Mouse (Mus musculus) midbrain, embryonic 12.5 days (tissue): Measurements from ENCODE around the gene Rab30. TPM values are rescaled to one million over a fixed set of nuclear protein-coding genes. Genes with fewer than 3 reads are reported as not detected.

Experiments used
- ATAC-seq: fragments of 200-750 bp; cut with Nextera tagmentation; 2 replicates; pipeline ENCODE4 v1.8.0; 2017; ENCODE audit warnings: low read depth, moderate TSS enrichment, moderate library complexity; ENCODE audit not compliant: low FRiP score
- H3K27ac ChIP-seq: fragments of 300-500 bp; sonication (generic); replicated peaks from 2 replicates; pipeline ENCODE4 v1.5.1; 2016; ENCODE audit warnings: mild to moderate bottlenecking
- H3K27me3 ChIP-seq: fragments of 300-500 bp; sonication (generic); 2 replicates; pipeline ENCODE4 v1.6.1; 2016; ENCODE audit warnings: mild to moderate bottlenecking
- H3K36me3 ChIP-seq: fragments of 300-500 bp; sonication (generic); 2 replicates; pipeline ENCODE4 v1.6.1; 2016
- H3K4me1 ChIP-seq: fragments of 300-500 bp; sonication (generic); 2 replicates; pipeline ENCODE4 v1.6.1; 2016
- H3K4me2 ChIP-seq: fragments of 300-500 bp; sonication (generic); replicated peaks from 2 replicates; pipeline ENCODE4 v1.6.1; 2016; ENCODE audit warnings: mild to moderate bottlenecking, moderate library complexity
- H3K4me3 ChIP-seq: fragments of 300-500 bp; sonication (generic); 2 replicates; pipeline ENCODE4 v1.5.1; 2016; ENCODE audit warnings: mild to moderate bottlenecking
- H3K9ac ChIP-seq: fragments of 300-500 bp; sonication (generic); replicated peaks from 2 replicates; pipeline ENCODE4 v1.6.1; 2016; ENCODE audit warnings: mild to moderate bottlenecking, moderate library complexity
- H3K9me3 ChIP-seq: fragments of 300-500 bp; sonication (generic); 2 replicates; pipeline ENCODE4 v1.6.1; 2016; ENCODE audit warnings: mild to moderate bottlenecking
- WGBS: fragments of 180-500 bp; shearing (Covaris S2); methylation state at CpG from one replicate; pipeline ENCODE4 v1.1.7; 2016; 5-methylcytosine and 5-hydroxymethylcytosine counted together
- polyA plus RNA-seq: library from polyadenylated mRNA; unstranded; fragments of >200 nt; fragmentation: Nextera tagmentation; extraction: Ambion mirVana; gene quantifications from 2 replicates; pipeline ENCODE4 v1.2.1, GENCODE M21; 2016

Gene Rab30
- polyA plus RNA-seq, 1 experiment from 2014 or later = 19.8 TPM

DNA sequence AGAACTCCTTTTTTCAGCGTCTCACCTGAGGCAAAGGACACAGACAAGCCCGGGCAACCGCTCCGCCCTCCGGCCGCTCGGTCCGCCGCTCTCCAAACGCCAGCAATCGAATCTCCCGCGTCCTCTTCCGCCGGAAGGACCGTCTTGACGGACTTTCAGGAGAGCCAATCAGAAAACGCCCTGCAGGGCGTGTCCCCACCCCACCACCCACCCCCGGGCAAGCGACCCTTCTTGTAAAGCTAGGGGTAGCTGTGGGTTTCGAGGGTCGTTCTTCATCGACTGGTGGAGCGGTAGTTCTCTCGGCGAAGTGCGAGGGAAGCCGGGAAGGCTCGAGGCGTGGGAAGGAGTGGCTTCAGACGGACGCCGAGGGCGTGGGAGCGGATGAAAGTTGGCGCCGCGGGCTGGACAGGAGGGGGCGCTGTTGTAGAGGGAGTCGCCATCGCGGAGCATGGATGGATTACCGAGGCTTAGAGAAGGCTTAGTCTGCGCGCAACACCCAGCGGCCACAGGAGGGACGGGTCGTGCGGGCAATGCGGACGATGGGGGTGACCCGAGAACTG lies 132.8 kb downstream of the Rab30 start, which contains the start of the genes Ddias and Prcp:
Gene Ddias, minus strand, starts transcription at position 132 of the 560 bp plus-strand sequence.
Gene Prcp, plus strand, starts transcription at position 355 of the 560 bp plus-strand sequence.
- H3K4me2 ChIP-seq = peak within 1 kb of the TSS; percentile 70
- H3K4me3 ChIP-seq = peak within 1 kb of the TSS; percentile 58
- peaks cover 16% of the 10 kb centered on the region for H3K4me1 ChIP-seq
- no peaks in the 10 kb centered on the region for H3K36me3 ChIP-seq
- H3K9me3 ChIP-seq = no peaks in the 10 kb centered on the region
- H3K9ac ChIP-seq = peak within 1 kb of the TSS; percentile 75
- peak; percentile 91 for ATAC-seq
- WGBS = under 1% methylated on average over 53 of the region's 53 CpGs
- H3K27ac ChIP-seq = peak within 1 kb of the TSS; percentile 96
- H3K27me3 ChIP-seq = no peaks in the 10 kb centered on the region

DNA sequence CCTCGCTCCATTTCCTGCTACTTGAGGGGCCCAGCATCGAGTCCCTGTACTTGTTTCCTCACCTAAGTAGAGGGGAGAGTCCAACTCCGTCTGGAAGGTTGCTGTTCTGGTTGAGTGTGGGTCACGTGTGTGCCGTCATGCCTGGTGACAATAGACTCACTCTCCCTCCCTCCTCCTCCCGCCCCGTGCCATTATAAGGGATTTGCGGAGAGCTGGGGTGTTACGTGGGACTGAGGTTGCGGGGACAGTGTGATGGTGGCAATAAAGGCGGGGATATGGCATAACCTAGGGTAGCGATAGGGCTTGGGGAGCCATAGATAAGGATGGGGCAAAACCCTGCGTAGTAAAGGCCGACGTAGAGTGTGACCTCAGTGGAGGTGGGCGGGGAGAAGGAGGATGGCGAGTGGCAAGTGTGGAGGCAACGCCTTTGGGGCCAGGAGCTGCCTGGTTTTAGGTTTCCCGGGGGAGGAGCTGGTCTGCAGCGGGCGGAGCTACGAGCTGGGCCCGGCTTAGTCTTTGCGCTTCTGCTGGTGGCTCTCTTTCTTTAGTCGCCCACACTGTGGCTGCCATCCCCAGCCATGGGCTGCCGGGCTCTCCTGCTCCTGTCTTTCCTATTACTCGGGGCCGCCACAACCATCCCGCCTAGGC lies 133.5 kb downstream of the Rab30 start:
- no peaks in the 10 kb centered on the region for H3K27me3 ChIP-seq
- H3K9me3 ChIP-seq = no peaks in the 10 kb centered on the region
- peaks cover 16% of the 10 kb centered on the region for H3K4me1 ChIP-seq
- H3K4me2 ChIP-seq = peak overlapping the region; percentile 70
- peak; percentile 90 for ATAC-seq
- 1% methylated on average over 29 of the region's 29 CpGs for WGBS
- H3K9ac ChIP-seq = peak overlapping the region; percentile 75
- H3K36me3 ChIP-seq = no peaks in the 10 kb centered on the region
- peak overlapping the region; percentile 96 for H3K27ac ChIP-seq
- H3K4me3 ChIP-seq = peak overlapping the region; percentile 58

DNA sequence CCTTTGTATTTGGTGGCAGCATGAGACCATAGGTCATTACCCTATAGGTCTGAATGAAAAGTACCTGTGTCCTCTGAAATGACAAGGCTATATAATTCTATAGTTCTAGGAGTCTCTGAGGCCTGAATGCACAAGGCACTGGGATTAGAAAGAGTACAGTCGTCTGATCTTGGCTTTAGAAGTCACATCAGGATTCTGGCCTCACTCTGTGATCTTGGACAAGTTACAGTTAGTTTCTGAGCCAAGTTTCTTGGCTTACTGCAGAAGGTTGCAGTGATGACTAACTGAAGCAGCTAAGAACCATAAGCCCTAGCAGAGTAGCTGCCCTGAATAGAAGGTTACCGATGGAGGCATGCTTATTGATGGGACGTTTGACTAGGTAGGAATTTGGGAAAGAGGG lies 134.7 kb downstream of the Rab30 start:
- Histone ChIP-seq H3K4me3 (peak overlapping the region; percentile 58), H3K4me2 (peak overlapping the region; percentile 70), H3K4me1 (peaks cover 16% of the 10 kb centered on the region), H3K36me3 (no peaks in the 10 kb centered on the region), H3K27me3 (no peaks in the 10 kb centered on the region), H3K9ac (no peak overlapping the region), H3K27ac (no peak overlapping the region), H3K9me3 (no peaks in the 10 kb centered on the region)
- ATAC-seq = no peak
- 47% methylated on average over 3 of the region's 3 CpGs for WGBS

DNA sequence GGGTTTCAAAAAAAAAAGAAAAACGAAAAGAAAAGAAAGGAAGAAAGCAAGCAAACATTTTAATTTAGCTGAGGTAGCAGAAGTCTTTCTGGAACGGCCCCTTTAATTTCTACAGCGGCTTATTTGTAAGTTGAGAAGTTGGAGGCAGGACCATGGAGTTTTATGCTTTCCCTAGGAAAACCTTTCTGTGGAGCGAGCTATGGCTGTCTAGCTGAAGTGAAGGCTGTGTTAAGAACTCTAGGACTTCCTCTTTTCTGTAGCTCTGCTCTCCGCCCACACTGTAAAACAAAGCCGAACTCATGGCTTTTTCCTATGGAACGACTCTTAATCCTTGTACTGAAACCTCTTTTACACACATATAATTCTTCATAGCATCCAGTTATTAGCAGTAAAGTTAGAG lies 135.1 kb downstream of the Rab30 start:
- H3K4me2 ChIP-seq = peak overlapping the region; percentile 21
- H3K9ac ChIP-seq = peak overlapping the region; percentile 11; the same call in 1 of the 2 replicates
- no peaks in the 10 kb centered on the region for H3K27me3 ChIP-seq
- H3K36me3 ChIP-seq = no peaks in the 10 kb centered on the region
- H3K4me3 ChIP-seq = peak overlapping the region; percentile 13; the same call in 1 of the 2 replicates
- H3K9me3 ChIP-seq = no peaks in the 10 kb centered on the region
- peaks cover 16% of the 10 kb centered on the region for H3K4me1 ChIP-seq
- H3K27ac ChIP-seq = no peak overlapping the region
- ATAC-seq = no peak
- 55% methylated on average over 7 of the region's 7 CpGs for WGBS

DNA sequence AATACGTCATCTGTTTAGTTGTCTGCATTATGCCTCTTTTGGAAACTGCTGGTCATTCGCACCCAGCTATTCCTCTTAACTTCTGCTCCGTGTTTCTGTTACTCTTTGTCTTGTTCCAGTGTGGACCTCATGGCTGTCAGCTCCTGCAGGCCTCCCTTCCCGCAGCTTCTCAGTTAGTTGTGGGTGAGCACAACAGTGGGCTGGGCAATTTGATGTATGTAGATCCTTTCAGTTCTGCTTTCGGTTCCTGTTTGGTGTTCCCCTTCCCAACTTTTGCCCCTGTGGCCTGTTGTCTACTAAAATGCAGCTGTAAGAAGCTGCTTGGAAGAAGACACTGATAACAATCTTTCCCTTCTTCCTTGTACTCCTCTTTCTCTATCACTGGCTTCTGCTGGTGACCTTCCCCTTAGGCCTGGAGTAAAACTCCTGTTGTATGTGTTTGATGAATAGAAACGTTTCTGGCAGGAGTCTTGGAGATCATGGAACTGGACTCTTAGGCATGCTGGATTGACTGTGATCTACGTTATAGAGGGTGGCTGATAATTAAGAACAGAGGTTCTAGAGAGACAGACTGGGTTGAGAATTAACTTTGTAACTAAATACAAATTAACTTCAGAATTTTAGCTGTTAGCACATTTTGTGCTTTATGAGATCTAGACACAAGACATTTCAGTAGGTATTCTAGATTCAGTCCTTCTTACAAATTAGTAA lies 137.3 kb downstream of the Rab30 start:
- no peak overlapping the region for H3K9ac ChIP-seq
- no peak for ATAC-seq
- peaks cover 9% of the 10 kb centered on the region for H3K4me1 ChIP-seq
- no peak overlapping the region for H3K4me3 ChIP-seq
- H3K27ac ChIP-seq = no peak overlapping the region
- no peaks in the 10 kb centered on the region for H3K36me3 ChIP-seq
- H3K27me3 ChIP-seq = no peaks in the 10 kb centered on the region
- 87% methylated on average over 7 of the region's 7 CpGs for WGBS
- no peaks in the 10 kb centered on the region for H3K9me3 ChIP-seq
- no peak overlapping the region for H3K4me2 ChIP-seq

DNA sequence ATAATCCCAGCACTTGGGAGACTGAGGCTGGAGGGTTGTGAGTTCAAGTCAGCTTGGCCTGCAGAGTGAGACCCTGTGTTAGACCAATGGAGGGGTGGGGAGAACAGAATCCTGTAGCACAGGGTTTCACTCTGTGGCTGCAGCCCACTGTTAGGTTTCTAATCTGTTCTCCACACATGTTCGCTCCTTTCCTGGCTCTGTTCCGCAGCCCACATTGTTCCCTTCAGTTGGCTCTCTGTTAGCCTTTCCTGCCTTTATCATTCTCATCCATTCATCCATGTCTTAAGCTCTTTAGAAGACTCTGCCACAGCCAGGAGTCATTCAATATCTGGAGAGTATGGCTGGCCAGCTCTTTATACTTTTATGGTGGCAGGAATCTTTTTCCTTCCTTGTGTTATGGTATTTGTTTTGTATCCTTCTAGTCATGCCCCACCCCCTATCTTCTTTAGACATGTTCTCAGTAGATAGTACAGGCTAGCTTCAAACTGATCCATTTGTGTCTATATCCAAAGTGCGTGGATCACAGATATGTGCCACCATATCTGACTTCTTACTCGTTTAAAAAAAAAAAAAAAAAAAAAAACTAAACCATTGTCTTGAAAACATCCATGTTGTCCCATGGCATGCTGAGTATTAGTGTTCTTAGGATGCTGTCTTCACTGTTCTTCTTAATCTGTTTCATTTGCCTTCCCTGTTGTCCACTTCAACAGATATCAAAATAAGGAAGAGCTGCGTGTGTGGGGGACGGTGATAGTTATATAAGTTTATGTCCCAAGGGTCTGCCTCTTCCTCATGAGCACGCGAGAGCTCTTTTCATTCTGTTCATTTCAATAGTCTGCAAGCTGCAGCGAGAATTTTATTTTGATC lies 142.7 kb downstream of the Rab30 start:
- H3K27ac ChIP-seq = no peak overlapping the region
- no peaks in the 10 kb centered on the region for H3K27me3 ChIP-seq
- WGBS = 84% methylated on average over 9 of the region's 9 CpGs
- H3K9ac ChIP-seq = no peak overlapping the region
- no peaks in the 10 kb centered on the region for H3K9me3 ChIP-seq
- no peak overlapping the region for H3K4me3 ChIP-seq
- no peaks in the 10 kb centered on the region for H3K4me1 ChIP-seq
- no peaks in the 10 kb centered on the region for H3K36me3 ChIP-seq
- no peak for ATAC-seq
- H3K4me2 ChIP-seq = no peak overlapping the region

DNA sequence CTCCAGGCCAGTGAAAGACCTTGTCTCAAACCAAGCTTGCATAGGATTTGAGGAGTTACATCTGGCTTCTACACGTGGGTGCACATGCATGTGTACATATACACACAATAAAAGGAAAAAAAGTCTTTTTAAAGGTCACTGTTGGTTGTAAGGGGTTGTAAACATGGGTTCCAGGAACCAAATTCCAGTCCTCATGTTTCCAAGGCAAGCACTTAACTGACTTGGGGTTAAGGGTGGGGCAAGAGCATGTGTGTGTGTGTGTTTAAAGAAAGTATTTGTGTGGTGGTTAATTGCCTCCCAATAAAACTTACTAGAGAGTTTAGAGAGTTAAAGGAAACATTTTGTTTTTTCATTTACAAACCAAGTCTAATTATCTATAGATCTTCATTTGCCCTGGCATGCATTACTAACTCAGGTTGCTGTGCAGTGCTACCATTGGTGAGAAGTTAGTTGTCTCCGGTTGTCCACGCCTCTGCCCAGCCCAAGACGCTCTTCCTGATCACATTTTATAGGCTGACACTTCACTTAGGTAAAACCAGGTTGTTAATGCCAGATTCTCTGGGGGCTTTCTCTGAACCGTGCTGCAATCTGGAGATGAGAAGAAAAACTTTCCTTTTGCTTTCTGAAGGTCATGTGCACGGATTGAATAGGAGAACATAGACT lies 143.7 kb downstream of the Rab30 start:
- no peak overlapping the region for H3K4me2 ChIP-seq
- no peak for ATAC-seq
- H3K36me3 ChIP-seq = no peaks in the 10 kb centered on the region
- no peaks in the 10 kb centered on the region for H3K4me1 ChIP-seq
- no peak overlapping the region for H3K4me3 ChIP-seq
- H3K9me3 ChIP-seq = no peaks in the 10 kb centered on the region
- no peak overlapping the region for H3K27ac ChIP-seq
- no peaks in the 10 kb centered on the region for H3K27me3 ChIP-seq
- no peak overlapping the region for H3K9ac ChIP-seq
- WGBS = 89% methylated on average over 6 of the region's 6 CpGs

DNA sequence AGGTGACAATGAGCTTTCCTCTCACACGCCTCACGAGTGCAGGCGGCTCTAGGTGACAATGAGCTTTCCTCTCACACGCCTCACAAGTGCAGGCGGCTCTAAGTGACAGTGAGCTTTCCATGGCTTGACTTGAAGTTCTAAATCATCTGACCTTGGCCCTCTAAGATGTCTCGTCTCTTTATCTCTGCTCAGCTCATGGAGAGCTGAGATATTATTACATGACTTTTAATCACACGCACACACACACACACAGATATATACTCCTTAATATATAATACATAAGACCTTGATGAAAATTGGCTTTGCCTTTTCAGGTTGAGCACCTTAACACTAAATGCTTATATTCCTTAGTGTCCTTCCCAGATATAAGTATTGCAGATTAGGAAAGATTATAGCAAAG lies 145.4 kb downstream of the Rab30 start:
- no peaks in the 10 kb centered on the region for H3K36me3 ChIP-seq
- no peak overlapping the region for H3K9ac ChIP-seq
- no peaks in the 10 kb centered on the region; the same call in 1 of the 2 replicates for H3K4me1 ChIP-seq
- ATAC-seq = no peak
- H3K4me2 ChIP-seq = no peak overlapping the region
- no peak overlapping the region for H3K27ac ChIP-seq
- no peaks in the 10 kb centered on the region for H3K27me3 ChIP-seq
- H3K4me3 ChIP-seq = no peak overlapping the region
- 90% methylated on average over 7 of the region's 7 CpGs for WGBS
- H3K9me3 ChIP-seq = no peaks in the 10 kb centered on the region

DNA sequence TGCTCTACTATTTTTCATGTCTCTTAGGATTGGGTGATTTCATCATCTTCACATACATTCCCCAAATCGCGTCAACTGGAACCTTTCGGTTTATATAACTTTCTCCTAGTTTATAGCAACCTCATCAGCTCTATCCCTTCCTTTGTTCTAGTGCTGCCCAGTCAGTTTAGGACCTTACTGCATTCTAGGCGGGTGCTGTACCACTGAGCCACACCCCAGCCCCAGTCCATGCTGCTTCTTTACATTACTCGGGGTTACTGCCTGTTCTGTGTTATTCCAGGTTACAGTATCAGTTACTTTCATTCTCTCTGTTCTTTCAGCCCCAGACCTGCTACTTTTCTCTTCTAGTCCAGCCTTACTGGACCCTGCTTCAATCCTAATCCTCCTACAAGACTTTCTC lies 145.8 kb downstream of the Rab30 start:
- H3K4me2 ChIP-seq = no peak overlapping the region
- no peaks in the 10 kb centered on the region for H3K9me3 ChIP-seq
- H3K36me3 ChIP-seq = no peaks in the 10 kb centered on the region
- H3K27me3 ChIP-seq = no peaks in the 10 kb centered on the region
- no peak overlapping the region for H3K4me3 ChIP-seq
- no peaks in the 10 kb centered on the region; the same call in 1 of the 2 replicates for H3K4me1 ChIP-seq
- WGBS = 95% methylated on average over 5 of the region's 5 CpGs
- no peak for ATAC-seq
- no peak overlapping the region for H3K9ac ChIP-seq
- H3K27ac ChIP-seq = no peak overlapping the region

DNA sequence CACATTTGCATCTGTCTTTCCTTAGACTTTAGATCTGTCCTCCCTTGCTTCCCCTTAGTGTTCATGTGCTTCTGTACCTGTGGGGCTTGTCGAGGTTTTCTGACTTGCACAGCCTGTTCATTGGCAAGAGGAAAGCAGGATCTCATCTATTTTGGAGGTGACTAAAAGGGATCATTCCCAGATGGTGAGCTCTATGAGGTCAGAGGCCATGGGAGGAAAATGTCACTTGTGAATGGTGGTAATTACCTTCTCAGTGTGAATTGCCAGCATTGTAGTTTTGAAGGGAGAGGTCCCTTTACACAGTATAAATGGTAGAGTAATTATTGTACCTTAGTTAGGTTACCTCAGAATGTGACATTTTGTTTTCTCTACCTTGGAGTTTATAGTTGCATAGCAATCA lies 148.8 kb downstream of the Rab30 start:
- Histone ChIP-seq H3K9me3 (no peaks in the 10 kb centered on the region), H3K4me1 (no peaks in the 10 kb centered on the region; the same call in 1 of the 2 replicates), H3K27me3 (no peaks in the 10 kb centered on the region), H3K36me3 (no peaks in the 10 kb centered on the region), H3K4me2 (no peak overlapping the region), H3K9ac (no peak overlapping the region), H3K27ac (no peak overlapping the region), H3K4me3 (no peak overlapping the region)
- 70% methylated on average over 1 of the region's 1 CpGs for WGBS
- no peak for ATAC-seq

DNA sequence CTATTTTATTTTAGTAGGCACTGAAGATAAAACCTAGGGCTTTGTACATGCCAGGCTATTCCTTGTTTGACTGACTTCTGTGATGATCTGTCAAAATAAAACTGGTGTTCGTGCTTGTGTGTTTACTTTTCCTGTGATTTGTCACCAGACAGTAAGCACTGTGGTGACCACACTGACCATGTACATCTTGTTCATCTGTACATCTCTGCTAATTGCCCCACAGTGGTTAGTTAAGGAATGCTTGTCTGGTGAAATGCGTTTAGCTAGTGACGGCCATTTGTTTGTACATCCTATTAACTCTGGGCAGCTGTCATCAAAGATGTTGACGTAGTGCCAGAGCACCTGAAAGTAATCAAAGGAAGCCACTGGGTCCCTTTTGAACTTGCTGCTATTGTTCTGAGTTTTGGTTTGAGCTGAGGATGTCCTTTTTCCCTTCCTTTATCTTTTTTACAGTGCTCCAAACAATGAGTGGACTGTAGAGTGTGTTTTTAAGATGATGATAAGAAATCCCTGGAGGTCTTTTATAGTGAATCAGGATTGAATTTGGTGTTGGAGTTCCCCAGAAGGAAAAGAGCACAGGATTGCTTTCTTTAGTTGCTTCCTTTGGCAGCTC lies 149.3 kb downstream of the Rab30 start:
- H3K4me2 ChIP-seq = no peak overlapping the region
- H3K36me3 ChIP-seq = no peaks in the 10 kb centered on the region
- no peaks in the 10 kb centered on the region for H3K9me3 ChIP-seq
- H3K9ac ChIP-seq = no peak overlapping the region
- no peak overlapping the region for H3K27ac ChIP-seq
- WGBS = 48% methylated on average over 4 of the region's 4 CpGs
- no peaks in the 10 kb centered on the region for H3K27me3 ChIP-seq
- no peaks in the 10 kb centered on the region; the same call in 1 of the 2 replicates for H3K4me1 ChIP-seq
- H3K4me3 ChIP-seq = no peak overlapping the region
- ATAC-seq = no peak
